Mouse (Mus musculus): ENCODE measurements at regions not wholly inside any gene's neighbourhood (a gene's known extent, or its start where the extent isn't known, plus 50 kb on each side); places are given as distances from the start of the nearest gene placed in this dataset.

DNA sequence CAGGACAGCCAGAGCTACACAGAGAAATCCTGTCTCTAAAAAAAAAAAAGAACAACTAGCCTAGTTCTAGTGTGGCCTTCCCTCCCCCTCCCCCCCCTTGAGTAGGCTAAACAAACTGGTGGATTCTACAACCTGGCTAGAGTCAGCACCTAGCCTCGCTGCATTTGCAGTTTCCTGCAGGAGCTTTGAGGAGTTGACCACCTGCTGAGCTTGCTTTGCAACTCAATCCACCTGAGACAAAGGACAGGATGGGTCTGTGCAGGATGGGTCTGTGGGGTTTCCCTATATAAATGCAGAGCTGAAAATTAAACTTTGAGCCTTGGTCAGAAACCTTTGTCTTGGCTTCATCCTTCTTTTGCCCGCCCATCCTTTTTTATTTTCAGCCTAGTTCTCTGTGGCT lies 104.3 kb downstream of the Mfap3l start:
- TF ChIP-seq REST (IDR thresholded peaks at IDR 0.05; ENCODE audit: insufficient read depth, insufficient read length) (no peak), TCF3 (IDR thresholded peaks at IDR 0.05; ENCODE audit: insufficient read length, low read depth) (no peak), SRF (IDR thresholded peaks at IDR 0.05; ENCODE audit: control insufficient read depth, insufficient read length, low read depth) (no peak), POLR2A (IDR thresholded peaks at IDR 0.05; ENCODE audit: insufficient read length, low read depth) (no peak), MYOG (IDR thresholded peaks at IDR 0.05; ENCODE audit: control insufficient read depth in 1 of 3, insufficient read depth in 1 of 3, insufficient read length in 2 of 3, low read depth in 2 of 3) (no peak), TCF12 (IDR thresholded peaks at IDR 0.05; ENCODE audit: insufficient read depth, poor library complexity, severe bottlenecking) (no peak), E2F4 (IDR thresholded peaks at IDR 0.05; ENCODE audit: insufficient read depth) (no peak), POLR2AphosphoS2 (IDR thresholded peaks at IDR 0.05; ENCODE audit: insufficient read length, low read depth) (no peak), MYOD1 (IDR thresholded peaks at IDR 0.05; ENCODE audit: control insufficient read depth in 1 of 3, insufficient read length in 2 of 3, low read depth in 2 of 3) (no peak)
- Histone ChIP-seq H3K27me3 (ENCODE audit: control insufficient read depth, insufficient read depth, insufficient read length) (no peaks in the 10 kb centered on the region), H3K4me3 (no peak overlapping the region), H3ac (ENCODE audit: control insufficient read depth, insufficient read length) (no peak overlapping the region), H3K36me3 (ENCODE audit: control insufficient read depth, insufficient read depth) (no peaks in the 10 kb centered on the region), H3K4me2 (ENCODE audit: low read depth) (no peak overlapping the region), H3K79me2 (ENCODE audit: control insufficient read depth, insufficient read depth) (no peaks in the 10 kb centered on the region)

DNA sequence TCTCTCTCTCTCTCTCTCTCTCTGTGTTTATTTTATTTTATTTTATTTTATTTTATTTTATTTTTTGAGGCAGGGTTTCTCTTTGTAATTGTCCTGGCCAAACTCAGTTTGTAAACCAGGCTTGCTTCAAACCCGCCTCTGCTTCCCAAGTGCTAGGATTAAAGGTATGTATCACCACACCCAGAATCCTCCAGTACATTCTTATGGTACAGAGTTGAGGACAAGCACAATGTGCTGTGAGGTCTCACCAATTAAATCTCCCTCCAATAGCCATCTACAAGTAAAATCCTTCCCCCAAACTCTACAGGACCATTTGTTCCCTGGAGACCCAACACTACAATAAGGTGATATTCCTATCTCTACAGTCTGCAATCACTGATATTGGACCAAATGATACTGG lies 105.0 kb downstream of the Mfap3l start:
- no peak for TF ChIP-seq TCF12 (IDR thresholded peaks at IDR 0.05; ENCODE audit: insufficient read depth, poor library complexity, severe bottlenecking)
- TF ChIP-seq POLR2A (IDR thresholded peaks at IDR 0.05; ENCODE audit: insufficient read length, low read depth), result no peak
- H3ac ChIP-seq (ENCODE audit: control insufficient read depth, insufficient read length), result no peak overlapping the region
- no peaks in the 10 kb centered on the region for H3K36me3 ChIP-seq (ENCODE audit: control insufficient read depth, insufficient read depth)
- H3K27me3 ChIP-seq (ENCODE audit: control insufficient read depth, insufficient read depth, insufficient read length), result no peaks in the 10 kb centered on the region
- H3K4me3 ChIP-seq, result no peak overlapping the region
- no peak overlapping the region for H3K4me2 ChIP-seq (ENCODE audit: low read depth)
- H3K79me2 ChIP-seq (ENCODE audit: control insufficient read depth, insufficient read depth), result no peaks in the 10 kb centered on the region

DNA sequence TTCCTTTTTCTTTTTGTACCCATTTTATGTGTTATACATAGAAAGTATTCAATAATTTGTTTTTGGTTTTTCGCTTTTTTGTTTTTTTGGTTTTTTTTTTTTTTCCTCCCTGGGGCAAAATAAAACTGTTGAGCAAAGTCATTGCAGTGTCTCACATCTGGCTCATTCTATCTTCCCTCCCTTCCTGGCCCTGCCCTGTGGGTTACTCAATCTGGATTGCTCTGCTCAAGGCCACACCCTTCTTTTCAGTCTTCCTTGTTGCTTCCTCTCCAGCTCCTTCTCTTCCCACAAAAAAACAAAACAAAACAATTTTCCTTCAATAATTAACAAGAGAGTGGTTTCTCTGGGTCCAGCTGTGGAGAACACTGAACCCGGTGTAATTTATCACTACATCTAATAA lies 113.2 kb downstream of the Mfap3l start:
- Histone ChIP-seq H3K4me2 (ENCODE audit: low read depth) (no peak overlapping the region), H3ac (ENCODE audit: control insufficient read depth, insufficient read length) (no peak overlapping the region), H3K36me3 (ENCODE audit: control insufficient read depth, insufficient read depth) (no peaks in the 10 kb centered on the region), H3K79me2 (ENCODE audit: control insufficient read depth, insufficient read depth) (no peaks in the 10 kb centered on the region), H3K27me3 (ENCODE audit: control insufficient read depth, insufficient read depth, insufficient read length) (no peaks in the 10 kb centered on the region), H3K4me3 (no peak overlapping the region)
- no peak for TF ChIP-seq MYOG (IDR thresholded peaks at IDR 0.05; ENCODE audit: control insufficient read depth in 1 of 3, insufficient read depth in 1 of 3, insufficient read length in 2 of 3, low read depth in 2 of 3)
- TF ChIP-seq USF1 (IDR thresholded peaks at IDR 0.05; ENCODE audit: low read depth), result no peak
- TF ChIP-seq E2F4 (IDR thresholded peaks at IDR 0.05; ENCODE audit: insufficient read depth), result no peak
- no peak; the same call in 1 of the 2 replicates for TF ChIP-seq CEBPB (IDR thresholded peaks at IDR 0.05; ENCODE audit: insufficient read depth, poor library complexity, severe bottlenecking)
- no peak for TF ChIP-seq TCF12 (IDR thresholded peaks at IDR 0.05; ENCODE audit: insufficient read depth, poor library complexity, severe bottlenecking)
- no peak for TF ChIP-seq TCF3 (IDR thresholded peaks at IDR 0.05; ENCODE audit: insufficient read length, low read depth)
- TF ChIP-seq MYOD1 (IDR thresholded peaks at IDR 0.05; ENCODE audit: control insufficient read depth in 1 of 3, insufficient read length in 2 of 3, low read depth in 2 of 3), result no peak
- no peak for TF ChIP-seq POLR2AphosphoS2 (IDR thresholded peaks at IDR 0.05; ENCODE audit: insufficient read length, low read depth)
- no peak for TF ChIP-seq MAX (IDR thresholded peaks at IDR 0.05; ENCODE audit: low read depth)
- no peak for TF ChIP-seq SRF (IDR thresholded peaks at IDR 0.05; ENCODE audit: control insufficient read depth, insufficient read length, low read depth)
- no peak for TF ChIP-seq REST (IDR thresholded peaks at IDR 0.05; ENCODE audit: insufficient read depth, insufficient read length)
- TF ChIP-seq POLR2A (IDR thresholded peaks at IDR 0.05; ENCODE audit: insufficient read length, low read depth), result no peak

DNA sequence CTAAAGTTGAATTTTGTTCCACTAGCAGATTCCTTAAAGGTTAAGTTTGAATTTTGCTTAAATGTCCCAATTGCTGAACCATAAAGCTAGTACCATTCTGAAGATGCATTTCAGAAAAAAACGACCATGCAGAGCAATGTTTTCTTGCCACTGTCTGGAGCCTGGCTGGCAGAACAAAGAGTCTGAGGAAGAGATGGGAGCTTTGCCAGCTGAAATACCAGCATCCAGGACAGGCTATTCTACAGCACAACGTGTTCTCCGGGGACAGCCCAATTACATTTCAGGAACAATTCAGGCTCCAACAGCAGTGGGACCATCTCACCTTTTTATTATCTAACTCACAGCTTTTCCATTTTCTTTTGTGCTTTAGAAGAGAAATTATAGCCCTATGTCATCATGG lies 113.9 kb downstream of the Mfap3l start:
- H3K4me2 ChIP-seq (ENCODE audit: low read depth), result no peak overlapping the region
- H3K4me3 ChIP-seq, result no peak overlapping the region
- TF ChIP-seq CEBPB (IDR thresholded peaks at IDR 0.05; ENCODE audit: insufficient read depth, poor library complexity, severe bottlenecking) (no peak), POLR2AphosphoS2 (IDR thresholded peaks at IDR 0.05; ENCODE audit: insufficient read length, low read depth) (no peak), SRF (IDR thresholded peaks at IDR 0.05; ENCODE audit: control insufficient read depth, insufficient read length, low read depth) (no peak), POLR2A (IDR thresholded peaks at IDR 0.05; ENCODE audit: insufficient read length, low read depth) (no peak), TCF12 (IDR thresholded peaks at IDR 0.05; ENCODE audit: insufficient read depth, poor library complexity, severe bottlenecking) (no peak), MYOD1 (IDR thresholded peaks at IDR 0.05; ENCODE audit: control insufficient read depth in 1 of 3, insufficient read length in 2 of 3, low read depth in 2 of 3) (no peak), E2F4 (IDR thresholded peaks at IDR 0.05; ENCODE audit: insufficient read depth) (no peak), REST (IDR thresholded peaks at IDR 0.05; ENCODE audit: insufficient read depth, insufficient read length) (no peak), USF1 (IDR thresholded peaks at IDR 0.05; ENCODE audit: low read depth) (no peak), MAX (IDR thresholded peaks at IDR 0.05; ENCODE audit: low read depth) (no peak), MYOG (IDR thresholded peaks at IDR 0.05; ENCODE audit: control insufficient read depth in 1 of 3, insufficient read depth in 1 of 3, insufficient read length in 2 of 3, low read depth in 2 of 3) (no peak), TCF3 (IDR thresholded peaks at IDR 0.05; ENCODE audit: insufficient read length, low read depth) (no peak)
- H3ac ChIP-seq (ENCODE audit: control insufficient read depth, insufficient read length), result no peak overlapping the region
- no peaks in the 10 kb centered on the region for H3K79me2 ChIP-seq (ENCODE audit: control insufficient read depth, insufficient read depth)
- H3K36me3 ChIP-seq (ENCODE audit: control insufficient read depth, insufficient read depth), result no peaks in the 10 kb centered on the region
- H3K27me3 ChIP-seq (ENCODE audit: control insufficient read depth, insufficient read depth, insufficient read length), result no peaks in the 10 kb centered on the region

DNA sequence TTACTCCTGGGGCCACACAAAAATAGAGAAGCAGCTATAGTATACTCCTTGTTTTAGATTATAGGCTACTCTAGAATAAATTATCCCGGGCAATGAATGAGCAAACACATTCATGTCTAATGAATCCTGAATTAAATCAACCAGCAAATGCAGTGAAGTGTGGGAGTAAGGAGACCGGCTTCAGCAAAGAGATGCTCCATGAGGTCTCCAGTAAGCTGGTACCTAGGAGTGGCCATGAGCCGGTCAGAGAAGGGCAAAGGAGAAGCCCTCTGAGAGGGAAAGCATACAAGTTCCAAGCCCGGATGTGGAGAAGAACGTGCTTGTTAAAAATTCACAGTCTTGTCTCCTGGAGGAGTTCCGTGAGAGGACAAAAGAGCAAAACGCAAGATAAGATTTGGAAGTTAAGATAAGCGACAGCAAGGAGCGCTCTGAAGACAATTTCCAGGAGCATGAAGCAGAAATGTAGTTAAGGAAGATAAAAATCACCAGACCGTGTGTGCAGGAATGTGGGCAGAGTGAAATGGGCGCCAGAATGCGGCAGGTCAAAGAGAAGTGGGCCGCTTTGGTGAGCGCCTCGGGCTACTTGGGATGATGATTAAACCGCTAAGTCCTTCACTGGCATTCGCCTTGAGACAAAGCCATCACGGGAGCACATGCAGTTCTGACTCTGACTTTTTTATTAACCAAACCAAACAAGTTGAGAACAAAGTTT lies 123.2 kb downstream of the Mfap3l start:
- no peaks in the 10 kb centered on the region for H3K79me2 ChIP-seq (ENCODE audit: control insufficient read depth, insufficient read depth)
- H3K27me3 ChIP-seq (ENCODE audit: control insufficient read depth, insufficient read depth, insufficient read length), result no peaks in the 10 kb centered on the region
- no peak for TF ChIP-seq MYOG (IDR thresholded peaks at IDR 0.05; ENCODE audit: control insufficient read depth in 1 of 3, insufficient read depth in 1 of 3, insufficient read length in 2 of 3, low read depth in 2 of 3)
- TF ChIP-seq TCF3 (IDR thresholded peaks at IDR 0.05; ENCODE audit: insufficient read length, low read depth), result no peak
- TF ChIP-seq CEBPB (IDR thresholded peaks at IDR 0.05; ENCODE audit: insufficient read depth, poor library complexity, severe bottlenecking), result no peak
- TF ChIP-seq TCF12 (IDR thresholded peaks at IDR 0.05; ENCODE audit: insufficient read depth, poor library complexity, severe bottlenecking), result no peak
- no peak for TF ChIP-seq POLR2A (IDR thresholded peaks at IDR 0.05; ENCODE audit: insufficient read length, low read depth)
- no peak for TF ChIP-seq USF1 (IDR thresholded peaks at IDR 0.05; ENCODE audit: low read depth)
- no peak for TF ChIP-seq SRF (IDR thresholded peaks at IDR 0.05; ENCODE audit: control insufficient read depth, insufficient read length, low read depth)
- no peak for TF ChIP-seq E2F4 (IDR thresholded peaks at IDR 0.05; ENCODE audit: insufficient read depth)
- no peak for TF ChIP-seq MYOD1 (IDR thresholded peaks at IDR 0.05; ENCODE audit: control insufficient read depth in 1 of 3, insufficient read length in 2 of 3, low read depth in 2 of 3)
- TF ChIP-seq REST (IDR thresholded peaks at IDR 0.05; ENCODE audit: insufficient read depth, insufficient read length), result no peak
- no peak for TF ChIP-seq POLR2AphosphoS2 (IDR thresholded peaks at IDR 0.05; ENCODE audit: insufficient read length, low read depth)
- no peak overlapping the region for H3ac ChIP-seq (ENCODE audit: control insufficient read depth, insufficient read length)
- H3K4me3 ChIP-seq, result no peak overlapping the region
- H3K36me3 ChIP-seq (ENCODE audit: control insufficient read depth, insufficient read depth), result no peaks in the 10 kb centered on the region
- no peak overlapping the region for H3K4me2 ChIP-seq (ENCODE audit: low read depth)
